Mouse (Mus musculus): ENCODE measurements around the gene Fpgs. TPM values are rescaled to one million over a fixed set of nuclear protein-coding genes. Genes with fewer than 3 reads are reported as not detected.

Gene Fpgs
- polyA plus RNA-seq, 1 experiment from 2014 or later = 25.1 TPM

DNA sequence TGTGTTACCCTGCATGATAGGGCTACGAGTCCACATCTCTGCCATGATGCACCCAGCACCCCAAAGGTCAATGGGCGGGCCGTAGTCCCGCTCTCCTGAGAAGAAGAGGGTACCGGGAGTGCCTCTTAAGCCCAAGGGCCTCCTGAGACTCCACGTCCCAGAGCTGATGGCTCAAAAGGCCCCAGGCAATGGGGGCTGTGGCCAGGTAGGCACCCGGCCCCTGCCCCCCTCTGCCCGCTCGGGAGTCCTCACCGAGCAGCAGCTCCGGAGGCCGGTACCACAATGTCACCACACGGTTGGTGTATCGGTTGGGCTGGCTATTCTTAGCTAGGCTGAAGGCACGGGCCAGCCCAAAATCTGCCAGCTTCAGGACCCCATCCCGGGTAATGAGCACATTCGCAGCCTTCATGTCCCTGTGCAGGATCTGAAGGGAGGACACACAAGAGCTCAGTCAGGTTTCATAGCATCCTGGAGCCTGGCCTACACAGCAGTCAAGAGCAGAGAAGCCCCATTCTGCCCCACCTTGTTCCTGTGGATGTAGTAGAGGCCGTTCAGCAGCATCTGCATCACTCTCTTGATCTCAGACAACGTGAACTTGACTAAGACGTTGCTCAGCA is 5.7 kb upstream of the Fpgs start:
- WGBS = 94% methylated on average over 20 of the region's 20 CpGs
- Histone ChIP-seq H3K4me2 (no peak overlapping the region), H3K9me3 (no peaks in the 10 kb centered on the region), H3K27me3 (replicated peaks) (no peaks in the 10 kb centered on the region), H3K27ac (no peak overlapping the region), H3K9ac (no peak overlapping the region), H3K36me3 (replicated peaks) (peaks cover 36% of the 10 kb centered on the region), H3K4me1 (peaks cover 21% of the 10 kb centered on the region), H3K4me3 (no peak overlapping the region)
- ATAC-seq (replicated peaks) = no peak

DNA sequence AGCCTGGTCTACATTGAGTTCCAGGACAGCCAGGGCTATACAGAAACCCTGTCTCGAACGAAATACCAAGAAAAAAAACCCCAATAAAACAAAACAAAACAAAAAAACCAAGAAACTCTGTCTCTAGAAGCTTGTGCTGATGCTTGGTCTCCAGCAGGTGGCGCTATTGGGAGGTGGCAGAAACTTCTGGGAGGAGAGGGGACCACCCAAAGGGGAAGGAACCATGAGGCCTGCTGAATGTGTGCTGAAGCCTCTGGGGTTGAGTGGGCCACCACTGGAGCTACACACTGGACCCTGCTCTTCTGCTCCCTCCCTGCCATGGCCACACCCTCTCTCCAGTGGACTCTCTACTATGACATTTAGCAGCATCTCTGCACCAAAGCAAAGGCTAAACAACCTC is 4.7 kb upstream of the Fpgs start:
- H3K4me1 ChIP-seq = peaks cover 12% of the 10 kb centered on the region
- no peak overlapping the region for H3K4me3 ChIP-seq
- H3K9me3 ChIP-seq = no peaks in the 10 kb centered on the region
- H3K9ac ChIP-seq = no peak overlapping the region
- no peak overlapping the region for H3K27ac ChIP-seq
- no peaks in the 10 kb centered on the region for H3K27me3 ChIP-seq (replicated peaks)
- H3K4me2 ChIP-seq = no peak overlapping the region
- ATAC-seq (replicated peaks) = no peak
- WGBS = 28% methylated on average over 3 of the region's 3 CpGs
- H3K36me3 ChIP-seq (replicated peaks) = peaks cover 39% of the 10 kb centered on the region

DNA sequence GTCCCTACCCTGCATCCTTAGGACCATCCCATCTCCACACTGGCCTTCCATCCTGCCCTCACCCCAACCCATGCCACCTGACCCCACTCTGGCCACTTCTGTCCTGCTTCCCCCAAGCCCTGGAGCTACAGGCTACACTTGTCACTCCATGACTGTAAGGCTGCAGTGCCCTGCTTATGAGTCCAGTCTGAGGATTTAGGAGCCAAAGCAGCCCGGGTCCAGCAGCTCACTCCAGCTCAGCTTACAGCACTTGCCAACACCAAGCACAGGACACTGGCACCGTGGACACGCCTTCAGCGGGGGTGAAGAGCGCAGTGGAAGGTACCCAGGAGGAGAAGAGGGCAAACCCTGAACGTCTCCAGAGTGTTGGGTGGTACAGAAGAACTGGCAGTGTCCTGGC is 3.0 kb upstream of the Fpgs start:
- Histone ChIP-seq H3K4me3 (no peak overlapping the region), H3K27me3 (replicated peaks) (no peaks in the 10 kb centered on the region), H3K9me3 (no peaks in the 10 kb centered on the region), H3K4me2 (no peak overlapping the region), H3K36me3 (replicated peaks) (peaks cover 44% of the 10 kb centered on the region), H3K9ac (no peak overlapping the region), H3K27ac (no peak overlapping the region), H3K4me1 (peaks cover 10% of the 10 kb centered on the region)
- ATAC-seq (replicated peaks) = no peak
- WGBS = 95% methylated on average over 6 of the region's 6 CpGs

DNA sequence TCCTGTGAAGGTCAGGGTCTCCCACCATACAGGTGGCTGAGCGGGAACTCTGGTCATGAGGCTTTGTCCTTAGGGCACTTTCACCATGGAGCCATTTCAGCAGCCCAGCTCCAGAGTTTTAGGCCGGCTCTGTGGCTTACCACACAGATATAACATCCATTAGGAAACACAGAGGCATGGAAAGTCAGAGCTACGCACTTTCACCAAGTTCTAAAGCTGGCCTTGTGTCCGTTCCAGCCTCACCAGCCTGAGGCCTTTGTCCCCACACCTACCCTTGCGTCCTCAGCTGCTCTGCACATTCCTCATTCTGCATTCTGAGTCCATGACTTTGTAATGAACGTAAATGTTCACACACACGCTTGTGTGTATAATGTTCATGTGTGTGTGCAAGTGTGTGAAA is 1.1 kb upstream of the Fpgs start:
- no peaks in the 10 kb centered on the region for H3K27me3 ChIP-seq (replicated peaks)
- WGBS = 88% methylated on average over 7 of the region's 7 CpGs
- H3K4me2 ChIP-seq = no peak overlapping the region
- no peak overlapping the region for H3K27ac ChIP-seq
- ATAC-seq (replicated peaks) = no peak
- H3K9ac ChIP-seq = no peak overlapping the region
- no peak overlapping the region for H3K4me3 ChIP-seq
- H3K9me3 ChIP-seq = no peaks in the 10 kb centered on the region
- no peaks in the 10 kb centered on the region for H3K4me1 ChIP-seq
- peaks cover 38% of the 10 kb centered on the region for H3K36me3 ChIP-seq (replicated peaks)

DNA sequence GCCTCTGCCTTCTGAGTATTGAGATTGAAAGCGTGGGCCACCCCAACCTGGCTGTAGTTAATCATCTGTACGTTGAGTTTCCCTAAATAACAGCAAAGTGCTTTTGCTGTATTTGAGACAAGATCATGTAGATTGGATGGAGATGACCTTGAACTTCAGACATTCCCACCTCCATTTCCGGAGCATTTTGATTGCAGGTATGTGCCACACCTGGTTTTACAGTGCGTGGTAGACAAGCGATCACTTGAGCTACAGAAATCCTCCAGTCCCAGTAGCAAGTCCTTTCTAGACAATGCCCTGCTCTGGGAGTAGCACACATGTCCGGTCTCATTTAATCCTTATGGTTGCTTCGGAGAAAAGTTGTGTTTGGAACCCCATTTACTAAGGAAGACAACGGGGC is 899 bp downstream of the Fpgs start:
- Histone ChIP-seq H3K4me2 (no peak overlapping the region), H3K4me3 (no peak overlapping the region), H3K27me3 (replicated peaks) (no peaks in the 10 kb centered on the region), H3K27ac (no peak overlapping the region), H3K4me1 (no peaks in the 10 kb centered on the region), H3K36me3 (replicated peaks) (peaks cover 30% of the 10 kb centered on the region), H3K9ac (no peak overlapping the region), H3K9me3 (no peaks in the 10 kb centered on the region)
- ATAC-seq (replicated peaks) = no peak
- 97% methylated on average over 8 of the region's 8 CpGs for WGBS

DNA sequence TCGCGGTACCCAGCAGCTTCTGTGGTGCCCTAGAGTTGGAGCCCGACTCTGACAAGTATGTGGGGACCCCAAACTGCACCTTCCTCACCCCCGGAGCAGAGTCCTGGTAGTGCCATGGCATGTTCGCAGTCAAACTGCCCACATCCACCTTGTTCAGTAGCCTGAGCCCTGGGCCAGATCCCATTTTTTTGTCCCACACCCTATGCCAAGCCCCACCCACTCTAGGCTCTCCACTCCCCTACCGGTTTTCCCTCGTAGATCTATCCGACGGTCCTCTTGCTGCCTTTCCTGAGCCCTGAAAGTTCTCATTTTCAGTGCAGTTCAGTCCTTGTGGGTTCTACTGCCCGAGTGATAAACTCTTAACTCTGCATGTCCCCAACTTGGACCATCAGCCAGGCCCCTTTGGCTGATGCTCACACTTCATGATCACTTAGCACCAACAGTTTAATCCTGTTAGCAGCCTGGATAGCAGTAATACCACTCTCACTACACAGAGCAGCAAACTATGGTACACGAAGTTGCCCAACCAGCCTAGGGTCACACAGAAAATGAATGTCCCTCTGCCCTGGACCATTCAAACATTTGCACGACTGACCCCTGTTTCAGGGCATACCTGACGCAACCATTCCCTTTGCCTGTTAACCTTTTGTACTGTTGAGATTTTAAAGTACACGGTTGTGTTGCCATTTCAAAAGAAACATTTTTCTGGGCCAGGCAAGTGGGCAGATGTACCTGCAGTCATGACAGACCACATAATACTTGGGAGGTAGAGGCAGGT is 2.8 kb downstream of the Fpgs start:
- Histone ChIP-seq H3K4me2 (no peak overlapping the region), H3K36me3 (replicated peaks) (peaks cover 19% of the 10 kb centered on the region), H3K27ac (no peak overlapping the region), H3K9ac (no peak overlapping the region), H3K4me3 (no peak overlapping the region), H3K9me3 (no peaks in the 10 kb centered on the region), H3K27me3 (replicated peaks) (no peaks in the 10 kb centered on the region), H3K4me1 (no peaks in the 10 kb centered on the region)
- WGBS = 91% methylated on average over 14 of the region's 14 CpGs
- ATAC-seq (replicated peaks) = no peak

DNA sequence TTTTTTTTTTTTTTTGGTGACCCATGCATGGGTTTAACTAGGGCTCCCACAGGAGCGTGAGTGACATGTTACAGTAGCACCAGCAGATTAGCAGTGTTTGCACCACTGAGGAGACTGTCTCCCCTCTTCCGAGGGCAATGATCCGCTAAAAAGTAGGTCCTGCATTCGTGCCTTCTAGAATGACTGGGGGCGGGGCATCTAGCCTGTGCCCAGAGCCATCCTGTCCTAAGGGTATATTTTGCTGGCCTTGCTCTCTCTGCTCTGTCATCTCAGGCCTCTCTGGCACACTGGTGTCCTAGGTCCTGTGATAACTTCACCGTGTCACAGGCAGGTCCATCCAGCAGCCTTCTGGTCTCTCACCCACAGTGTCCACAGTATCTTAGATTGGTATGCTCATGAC is 4.3 kb downstream of the Fpgs start:
- ATAC-seq (replicated peaks) = no peak

DNA sequence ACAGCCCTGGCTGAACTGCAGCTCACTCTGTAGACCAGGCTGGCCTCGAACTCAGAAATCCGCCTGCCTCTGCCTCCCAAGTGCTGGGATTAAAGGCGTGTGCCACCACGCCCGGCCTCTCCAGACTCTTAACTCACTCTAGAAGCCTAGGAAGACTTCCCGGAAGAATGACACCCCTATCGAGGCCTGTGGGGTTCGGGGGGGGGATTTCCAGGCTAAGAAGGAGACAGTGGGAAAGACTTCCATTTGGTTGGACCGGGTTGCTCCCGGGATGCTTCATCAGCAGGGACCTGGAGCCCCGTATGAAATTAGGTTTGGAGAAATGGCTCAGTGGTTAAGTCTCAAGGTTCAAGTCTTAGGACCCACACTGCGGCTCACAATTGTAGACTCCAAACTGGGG is 9.3 kb downstream of the Fpgs start:
- Histone ChIP-seq H3K36me3 (replicated peaks) (no peaks in the 10 kb centered on the region), H3K27me3 (replicated peaks) (no peaks in the 10 kb centered on the region), H3K4me2 (peak overlapping the region; percentile 85), H3K9me3 (no peaks in the 10 kb centered on the region), H3K4me3 (peak overlapping the region; percentile 86), H3K27ac (peak overlapping the region; percentile 74), H3K9ac (no peak overlapping the region; the same call in 1 of the 2 replicates), H3K4me1 (peaks cover 16% of the 10 kb centered on the region)
- 92% methylated on average over 12 of the region's 12 CpGs for WGBS
- no peak for ATAC-seq (replicated peaks)

More for the DNA sequence above, 4.3 kb downstream of the Fpgs start:
- no peaks in the 10 kb centered on the region for H3K27me3 ChIP-seq (replicated peaks)
- no peak overlapping the region for H3K4me3 ChIP-seq
- H3K36me3 ChIP-seq (replicated peaks) = peaks cover 8% of the 10 kb centered on the region
- no peaks in the 10 kb centered on the region for H3K9me3 ChIP-seq
- 84% methylated on average over 6 of the region's 6 CpGs for WGBS
- H3K27ac ChIP-seq = no peak overlapping the region
- H3K4me1 ChIP-seq = no peaks in the 10 kb centered on the region
- H3K9ac ChIP-seq = no peak overlapping the region
- H3K4me2 ChIP-seq = no peak overlapping the region

DNA sequence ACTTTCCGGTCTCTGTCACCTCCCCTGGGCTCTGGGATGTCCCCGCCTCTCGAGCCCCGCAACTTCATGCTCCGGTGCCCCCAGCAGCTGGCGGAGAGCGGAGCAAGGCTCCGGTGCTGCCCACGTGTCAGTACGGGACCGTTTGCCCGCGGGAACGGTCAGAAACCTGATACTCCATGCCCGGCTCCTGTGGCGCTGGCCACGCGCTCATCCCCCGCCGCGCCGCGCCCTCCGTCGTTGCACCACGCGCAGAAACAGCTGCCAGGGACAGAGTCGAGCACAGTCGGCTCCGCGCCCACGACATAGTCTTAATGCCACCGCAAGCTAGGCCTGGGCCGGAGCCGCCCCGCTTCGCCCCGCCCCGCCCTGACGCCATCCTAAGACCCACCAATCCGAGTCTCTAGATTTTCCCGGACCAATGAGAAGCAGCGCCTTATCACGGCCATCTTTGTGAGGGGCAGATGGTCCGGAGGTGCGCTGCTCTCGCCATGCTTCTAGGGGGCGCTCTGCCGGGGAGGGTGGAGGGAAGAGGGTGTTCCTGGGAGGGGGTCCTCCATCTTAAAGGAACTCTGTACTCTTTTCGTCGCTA is 10.0 kb downstream of the Fpgs start:
- under 1% methylated on average over 51 of the region's 51 CpGs for WGBS
- ATAC-seq (replicated peaks) = peak; percentile 99

DNA sequence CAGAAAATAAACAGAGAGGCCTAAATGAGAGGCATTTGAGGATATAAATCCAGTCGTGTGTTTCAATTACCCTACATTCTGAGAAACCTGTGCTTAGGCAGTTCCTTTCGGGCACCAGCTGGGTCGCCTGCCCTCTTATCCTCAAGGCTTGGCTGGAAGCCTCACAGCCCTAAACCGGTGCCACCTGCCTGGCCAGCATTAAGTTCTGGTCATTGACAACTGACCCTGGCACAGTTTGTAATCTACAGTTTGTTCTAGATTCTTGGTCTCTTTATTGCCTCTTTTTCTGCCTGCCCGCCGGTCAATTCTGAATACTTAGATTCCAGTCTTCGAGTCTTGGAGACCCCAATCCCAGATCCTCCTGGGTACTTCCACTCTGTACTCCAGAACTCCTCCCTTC is 10.7 kb downstream of the Fpgs start:
- H3K4me3 ChIP-seq = peak overlapping the region; percentile 86
- H3K27me3 ChIP-seq (replicated peaks) = no peaks in the 10 kb centered on the region
- H3K36me3 ChIP-seq (replicated peaks) = no peaks in the 10 kb centered on the region
- H3K4me2 ChIP-seq = peak overlapping the region; percentile 85
- H3K9ac ChIP-seq = peak overlapping the region; percentile 92
- no peaks in the 10 kb centered on the region for H3K9me3 ChIP-seq
- peak overlapping the region; percentile 84; the same call in 1 of the 2 replicates for H3K27ac ChIP-seq
- peaks cover 16% of the 10 kb centered on the region for H3K4me1 ChIP-seq
- WGBS = 20% methylated on average over 7 of the region's 7 CpGs
- ATAC-seq (replicated peaks) = no peak; the same call in 1 of the 2 replicates

More for the DNA sequence above, 10.0 kb downstream of the Fpgs start:
- H3K27ac ChIP-seq = peak overlapping the region; percentile 84
- H3K36me3 ChIP-seq (replicated peaks) = no peaks in the 10 kb centered on the region
- peak overlapping the region; percentile 86 for H3K4me3 ChIP-seq
- no peaks in the 10 kb centered on the region for H3K27me3 ChIP-seq (replicated peaks)
- H3K9ac ChIP-seq = peak overlapping the region; percentile 92
- H3K4me1 ChIP-seq = peaks cover 16% of the 10 kb centered on the region
- peak overlapping the region; percentile 85 for H3K4me2 ChIP-seq
- H3K9me3 ChIP-seq = no peaks in the 10 kb centered on the region

DNA sequence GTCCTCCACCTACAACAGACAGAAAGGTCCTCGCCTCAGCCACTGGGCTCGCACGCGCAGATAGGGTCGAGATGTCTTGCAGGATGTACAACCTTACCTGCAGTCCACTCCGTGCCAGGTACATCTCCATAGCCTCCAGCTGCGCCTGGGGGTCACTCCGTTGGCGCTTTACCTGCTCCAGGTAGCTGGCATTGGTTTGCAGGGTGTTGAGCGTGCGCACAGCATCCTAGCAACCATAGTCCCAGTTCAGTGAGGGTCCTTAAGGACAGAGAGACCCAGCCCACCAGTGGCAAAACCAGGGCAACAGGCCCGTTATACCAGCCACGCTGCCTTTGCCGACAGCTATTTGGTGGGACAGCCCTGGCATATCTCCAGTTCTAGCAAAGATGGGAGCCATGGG is 11.4 kb downstream of the Fpgs start:
- no peak overlapping the region for H3K4me3 ChIP-seq
- 94% methylated on average over 14 of the region's 14 CpGs for WGBS
- peak overlapping the region; percentile 85; the same call in 1 of the 2 replicates for H3K4me2 ChIP-seq
- ATAC-seq (replicated peaks) = no peak
- H3K9me3 ChIP-seq = no peaks in the 10 kb centered on the region
- H3K27ac ChIP-seq = no peak overlapping the region
- H3K27me3 ChIP-seq (replicated peaks) = no peaks in the 10 kb centered on the region
- peaks cover 16% of the 10 kb centered on the region for H3K4me1 ChIP-seq
- 0 out of 2 replicates have a peak, but pooled peaks cover under 1% of the 10 kb centered on the region for H3K36me3 ChIP-seq (replicated peaks)
- no peak overlapping the region for H3K9ac ChIP-seq

DNA sequence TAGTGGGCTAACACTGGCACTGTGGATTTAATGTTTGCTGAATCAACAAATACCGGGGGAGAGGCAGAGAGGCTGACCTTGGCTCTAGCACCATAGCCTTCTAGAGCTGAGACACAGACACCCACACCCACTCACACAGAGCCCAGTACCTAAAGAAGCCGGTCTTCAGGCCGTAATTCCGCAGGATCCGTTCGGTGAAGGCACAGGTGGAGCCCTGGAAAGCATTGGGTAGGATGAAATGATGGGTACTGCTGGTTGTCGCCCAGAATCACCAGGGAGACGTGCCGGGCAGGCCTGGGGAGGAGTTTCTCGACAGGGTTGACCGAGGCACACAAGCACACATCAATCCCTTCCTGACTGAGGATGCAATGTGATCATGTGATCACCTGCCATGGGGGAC is 12.9 kb downstream of the Fpgs start:
- Histone ChIP-seq H3K27ac (no peak overlapping the region), H3K9me3 (no peaks in the 10 kb centered on the region), H3K36me3 (replicated peaks) (peaks cover 14% of the 10 kb centered on the region; the same call in 1 of the 2 replicates), H3K4me2 (no peak overlapping the region), H3K4me1 (peaks cover 16% of the 10 kb centered on the region), H3K4me3 (no peak overlapping the region), H3K9ac (no peak overlapping the region), H3K27me3 (replicated peaks) (no peaks in the 10 kb centered on the region)
- 89% methylated on average over 11 of the region's 11 CpGs for WGBS
- ATAC-seq (replicated peaks) = no peak

Measured in midbrain, embryonic 15.5 days (tissue).